Mouse (Mus musculus): ENCODE measurements around the gene Ptgis. TPM values are rescaled to one million over a fixed set of nuclear protein-coding genes. Genes with fewer than 3 reads are reported as not detected.

Gene Ptgis
- polyA plus RNA-seq, 1 experiment from 2014 or later, result 26.6 TPM

DNA sequence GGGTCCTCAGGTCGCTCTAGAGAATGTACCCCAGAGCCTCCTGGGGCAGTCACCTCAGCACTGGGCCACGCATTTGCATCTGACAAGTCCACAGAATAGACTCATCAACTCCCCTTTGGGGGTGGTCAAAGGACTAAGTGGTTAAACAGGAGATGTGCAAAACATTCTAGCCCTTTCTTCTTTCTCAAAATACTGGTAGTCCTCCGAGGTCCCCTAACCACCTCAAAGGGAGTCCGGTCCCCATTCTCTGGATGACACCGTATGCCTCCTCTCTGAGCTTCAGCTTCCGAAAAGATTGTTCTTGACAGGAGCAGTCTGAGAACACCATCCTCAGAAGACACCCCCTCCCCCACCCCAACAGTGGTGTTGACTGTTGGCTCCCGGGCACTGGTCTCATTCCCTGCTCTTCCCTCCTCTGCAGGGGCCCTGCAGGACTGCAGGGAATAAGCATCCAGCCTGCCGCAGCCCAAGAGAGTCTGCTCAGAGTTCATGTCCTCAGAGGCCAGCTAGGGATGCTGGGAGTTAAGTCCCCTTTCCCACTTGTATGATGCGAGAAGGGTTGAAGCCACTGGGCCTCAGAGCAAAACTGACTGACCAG is 84.2 kb downstream of the Ptgis start:
- H3K36me3 ChIP-seq (ENCODE audit: control insufficient read depth, insufficient read depth, low read length), result no peaks in the 10 kb centered on the region
- ATAC-seq (ENCODE audit: insufficient number of reproducible peaks, insufficient read depth, low FRiP score, low read depth), result no peak
- H3K27ac ChIP-seq (ENCODE audit: low read length), result no peak overlapping the region; the same call in 1 of the 2 replicates

DNA sequence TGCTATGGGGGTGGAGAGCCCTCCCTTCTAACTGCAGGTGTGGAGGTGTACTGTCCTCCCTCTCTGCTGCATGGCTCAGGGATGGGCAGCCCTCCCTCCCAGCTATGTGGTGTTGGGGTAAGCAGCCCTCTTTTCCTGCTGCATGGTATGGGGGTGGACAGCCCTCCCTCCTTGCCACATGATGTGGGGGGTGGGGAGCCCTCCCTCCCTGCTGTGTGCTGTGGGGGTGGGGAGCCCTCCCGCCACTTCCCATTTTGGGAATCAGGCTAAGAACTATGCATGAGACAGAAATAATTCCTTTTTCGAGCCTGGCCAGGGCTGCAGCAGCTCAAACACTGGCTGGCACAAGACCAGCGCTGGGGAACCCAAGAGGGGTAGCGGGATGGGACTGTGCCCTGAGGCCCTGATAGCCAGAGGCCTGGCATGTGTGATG is 84.8 kb downstream of the Ptgis start:
- H3K27me3 ChIP-seq (ENCODE audit: control insufficient read depth, insufficient read depth, low read length), result no peaks in the 10 kb centered on the region
- H3K4me3 ChIP-seq (ENCODE audit: low read depth, low read length), result no peak overlapping the region
- no peak overlapping the region for H3K4me2 ChIP-seq (replicated peaks; ENCODE audit: low read depth, low read length)
- peaks cover 6% of the 10 kb centered on the region; the same call in 1 of the 2 replicates for H3K4me1 ChIP-seq (ENCODE audit: control insufficient read depth, insufficient read depth, low read length)
- no peaks in the 10 kb centered on the region for H3K36me3 ChIP-seq (ENCODE audit: control insufficient read depth, insufficient read depth, low read length)
- peak overlapping the region; percentile 39; the same call in 1 of the 2 replicates for H3K27ac ChIP-seq (ENCODE audit: low read length)
- WGBS, result 52% methylated on average over 4 of the region's 4 CpGs
- H3K9me3 ChIP-seq (ENCODE audit: control insufficient read depth, low read depth, low read length), result no peaks in the 10 kb centered on the region
- H3K9ac ChIP-seq (replicated peaks; ENCODE audit: low read depth, low read length), result no peak overlapping the region
- peak; percentile 69 for ATAC-seq (ENCODE audit: insufficient number of reproducible peaks, insufficient read depth, low FRiP score, low read depth)

More for the DNA sequence above, 84.2 kb downstream of the Ptgis start:
- H3K4me3 ChIP-seq (ENCODE audit: low read depth, low read length), result no peak overlapping the region
- WGBS, result 44% methylated on average over 9 of the region's 9 CpGs
- H3K9ac ChIP-seq (replicated peaks; ENCODE audit: low read depth, low read length), result no peak overlapping the region
- no peaks in the 10 kb centered on the region for H3K27me3 ChIP-seq (ENCODE audit: control insufficient read depth, insufficient read depth, low read length)
- peaks cover 6% of the 10 kb centered on the region; the same call in 1 of the 2 replicates for H3K4me1 ChIP-seq (ENCODE audit: control insufficient read depth, insufficient read depth, low read length)
- no peaks in the 10 kb centered on the region for H3K9me3 ChIP-seq (ENCODE audit: control insufficient read depth, low read depth, low read length)
- no peak overlapping the region for H3K4me2 ChIP-seq (replicated peaks; ENCODE audit: low read depth, low read length)

DNA sequence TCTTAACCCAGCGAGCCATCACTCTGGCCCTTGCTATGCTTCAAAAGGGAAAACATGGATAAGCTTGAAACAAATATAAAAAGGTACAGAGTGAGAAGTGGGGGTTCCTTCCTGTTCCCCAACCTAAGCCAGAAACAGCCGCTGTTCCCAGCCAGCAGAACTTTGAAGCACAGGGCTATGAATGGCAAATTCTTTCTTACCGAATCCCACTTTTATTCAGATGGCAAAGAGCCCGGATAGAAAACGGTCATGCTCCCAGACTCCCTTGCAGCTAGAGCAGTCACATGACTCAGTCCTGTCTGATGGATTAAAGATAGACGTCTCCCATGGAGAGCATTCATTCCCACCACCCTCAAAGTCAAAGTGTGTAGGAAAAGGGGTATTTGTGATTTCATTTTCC is 89.5 kb downstream of the Ptgis start:
- no peak overlapping the region for H3K4me3 ChIP-seq (ENCODE audit: low read depth, low read length)
- H3K9me3 ChIP-seq (ENCODE audit: control insufficient read depth, low read depth, low read length), result no peaks in the 10 kb centered on the region
- H3K27ac ChIP-seq (ENCODE audit: low read length), result no peak overlapping the region
- no peak overlapping the region for H3K4me2 ChIP-seq (replicated peaks; ENCODE audit: low read depth, low read length)
- no peaks in the 10 kb centered on the region for H3K27me3 ChIP-seq (ENCODE audit: control insufficient read depth, insufficient read depth, low read length)
- no peaks in the 10 kb centered on the region for H3K36me3 ChIP-seq (ENCODE audit: control insufficient read depth, insufficient read depth, low read length)
- 89% methylated on average over 6 of the region's 6 CpGs for WGBS
- no peak overlapping the region for H3K9ac ChIP-seq (replicated peaks; ENCODE audit: low read depth, low read length)
- no peak for ATAC-seq (ENCODE audit: insufficient number of reproducible peaks, insufficient read depth, low FRiP score, low read depth)
- H3K4me1 ChIP-seq (ENCODE audit: control insufficient read depth, insufficient read depth, low read length), result peaks cover 2% of the 10 kb centered on the region; the same call in 1 of the 2 replicates

DNA sequence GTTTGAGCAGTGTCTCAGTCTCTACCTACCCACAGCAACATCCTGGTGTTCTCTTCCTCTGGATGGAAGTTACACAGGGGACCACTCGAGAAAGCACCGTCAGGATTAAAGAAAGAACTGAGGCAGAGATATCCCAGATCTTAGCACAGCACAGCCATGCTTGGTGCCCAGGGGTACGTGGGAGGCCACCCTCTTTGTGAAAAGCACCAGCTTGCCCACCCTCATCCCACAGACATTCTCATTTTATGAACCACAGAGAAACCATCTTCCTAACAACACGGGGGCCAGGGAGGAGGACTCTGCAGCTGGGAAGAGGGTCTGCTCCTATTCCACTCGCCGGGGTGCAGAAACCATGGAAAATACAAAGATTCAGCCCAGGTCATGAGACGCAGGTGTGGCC is 90.3 kb downstream of the Ptgis start:
- Histone ChIP-seq H3K4me3 (ENCODE audit: low read depth, low read length) (no peak overlapping the region), H3K4me2 (replicated peaks; ENCODE audit: low read depth, low read length) (no peak overlapping the region), H3K9me3 (ENCODE audit: control insufficient read depth, low read depth, low read length) (no peaks in the 10 kb centered on the region), H3K36me3 (ENCODE audit: control insufficient read depth, insufficient read depth, low read length) (no peaks in the 10 kb centered on the region), H3K27ac (ENCODE audit: low read length) (no peak overlapping the region), H3K4me1 (ENCODE audit: control insufficient read depth, insufficient read depth, low read length) (no peaks in the 10 kb centered on the region), H3K27me3 (ENCODE audit: control insufficient read depth, insufficient read depth, low read length) (no peaks in the 10 kb centered on the region), H3K9ac (replicated peaks; ENCODE audit: low read depth, low read length) (no peak overlapping the region)
- WGBS, result 92% methylated on average over 7 of the region's 7 CpGs
- ATAC-seq (ENCODE audit: insufficient number of reproducible peaks, insufficient read depth, low FRiP score, low read depth), result no peak

DNA sequence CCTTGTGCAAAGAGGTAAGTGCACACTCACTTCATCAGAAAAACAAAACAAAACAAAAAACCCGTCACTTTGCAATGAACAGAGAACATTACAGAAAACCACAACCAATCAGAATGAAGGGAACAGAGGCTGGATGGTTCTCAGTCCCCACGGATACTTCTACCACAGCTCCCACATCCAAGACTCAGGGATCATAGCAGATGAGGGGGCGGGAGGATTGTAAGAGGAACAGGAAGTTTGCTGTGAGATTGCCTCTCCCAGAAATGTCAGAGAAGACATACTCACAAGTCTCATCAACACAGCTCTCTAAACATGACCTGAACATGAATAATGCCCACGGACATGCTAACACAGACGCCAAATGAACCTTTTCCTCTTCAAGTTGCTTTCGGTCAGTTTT is 91.4 kb downstream of the Ptgis start:
- Histone ChIP-seq H3K27ac (ENCODE audit: low read length) (no peak overlapping the region), H3K4me3 (ENCODE audit: low read depth, low read length) (no peak overlapping the region), H3K36me3 (ENCODE audit: control insufficient read depth, insufficient read depth, low read length) (no peaks in the 10 kb centered on the region), H3K4me1 (ENCODE audit: control insufficient read depth, insufficient read depth, low read length) (no peaks in the 10 kb centered on the region), H3K9ac (replicated peaks; ENCODE audit: low read depth, low read length) (no peak overlapping the region), H3K4me2 (replicated peaks; ENCODE audit: low read depth, low read length) (no peak overlapping the region), H3K27me3 (ENCODE audit: control insufficient read depth, insufficient read depth, low read length) (no peaks in the 10 kb centered on the region), H3K9me3 (ENCODE audit: control insufficient read depth, low read depth, low read length) (no peaks in the 10 kb centered on the region)
- 87% methylated on average over 6 of the region's 6 CpGs for WGBS
- no peak for ATAC-seq (ENCODE audit: insufficient number of reproducible peaks, insufficient read depth, low FRiP score, low read depth)

DNA sequence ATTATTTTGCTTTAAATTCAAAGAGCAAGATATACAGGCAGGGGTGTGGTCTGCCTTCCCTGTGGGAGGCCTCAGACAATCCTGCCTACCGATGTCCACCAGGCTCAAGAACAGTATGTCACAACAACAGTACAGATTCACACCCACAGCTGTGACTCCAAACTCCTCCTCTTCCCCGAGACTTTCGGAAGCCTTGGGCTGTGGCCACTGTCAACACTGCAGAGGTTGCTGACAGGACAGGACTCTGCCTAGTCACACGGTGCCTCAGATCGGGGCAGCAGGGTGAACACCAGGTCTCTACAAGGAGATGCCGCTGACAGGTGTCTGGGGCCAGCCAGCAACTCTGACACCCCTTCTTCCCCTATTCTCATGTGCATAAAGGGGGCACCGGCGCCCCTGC is 92.7 kb downstream of the Ptgis start:
- Histone ChIP-seq H3K9ac (replicated peaks; ENCODE audit: low read depth, low read length) (no peak overlapping the region), H3K27ac (ENCODE audit: low read length) (no peak overlapping the region), H3K4me2 (replicated peaks; ENCODE audit: low read depth, low read length) (no peak overlapping the region), H3K4me1 (ENCODE audit: control insufficient read depth, insufficient read depth, low read length) (no peaks in the 10 kb centered on the region), H3K9me3 (ENCODE audit: control insufficient read depth, low read depth, low read length) (no peaks in the 10 kb centered on the region), H3K4me3 (ENCODE audit: low read depth, low read length) (no peak overlapping the region), H3K27me3 (ENCODE audit: control insufficient read depth, insufficient read depth, low read length) (no peaks in the 10 kb centered on the region), H3K36me3 (ENCODE audit: control insufficient read depth, insufficient read depth, low read length) (no peaks in the 10 kb centered on the region)
- 76% methylated on average over 8 of the region's 8 CpGs for WGBS
- ATAC-seq (ENCODE audit: insufficient number of reproducible peaks, insufficient read depth, low FRiP score, low read depth), result 0 out of 2 replicates have a peak, but pooled peaks have one; percentile 18

DNA sequence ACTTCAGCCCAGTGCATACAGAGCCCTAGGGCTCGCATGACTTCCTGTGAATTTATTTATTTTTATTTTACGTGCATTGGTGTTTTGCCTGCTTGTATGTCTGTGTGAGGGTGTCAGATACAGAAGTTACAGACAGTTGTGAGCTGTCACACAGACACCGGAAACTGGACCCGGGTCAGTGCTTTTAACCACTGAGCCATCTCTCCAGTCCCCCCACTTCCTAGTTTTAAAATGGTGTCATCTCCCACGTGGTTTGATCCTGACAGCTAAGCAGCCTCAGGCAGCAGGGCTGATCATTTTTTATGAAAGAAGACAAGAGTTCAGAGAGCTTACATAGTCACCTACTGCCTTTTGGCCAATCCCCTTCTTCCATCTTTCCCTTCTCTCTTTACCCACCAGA is 94.5 kb downstream of the Ptgis start:
- H3K9me3 ChIP-seq (ENCODE audit: control insufficient read depth, low read depth, low read length), result no peaks in the 10 kb centered on the region
- H3K27ac ChIP-seq (ENCODE audit: low read length), result no peak overlapping the region
- H3K4me1 ChIP-seq (ENCODE audit: control insufficient read depth, insufficient read depth, low read length), result no peaks in the 10 kb centered on the region
- no peak for ATAC-seq (ENCODE audit: insufficient number of reproducible peaks, insufficient read depth, low FRiP score, low read depth)
- H3K36me3 ChIP-seq (ENCODE audit: control insufficient read depth, insufficient read depth, low read length), result no peaks in the 10 kb centered on the region
- H3K4me2 ChIP-seq (replicated peaks; ENCODE audit: low read depth, low read length), result no peak overlapping the region
- 63% methylated on average over 5 of the region's 5 CpGs for WGBS
- H3K27me3 ChIP-seq (ENCODE audit: control insufficient read depth, insufficient read depth, low read length), result no peaks in the 10 kb centered on the region
- H3K9ac ChIP-seq (replicated peaks; ENCODE audit: low read depth, low read length), result no peak overlapping the region
- H3K4me3 ChIP-seq (ENCODE audit: low read depth, low read length), result no peak overlapping the region

DNA sequence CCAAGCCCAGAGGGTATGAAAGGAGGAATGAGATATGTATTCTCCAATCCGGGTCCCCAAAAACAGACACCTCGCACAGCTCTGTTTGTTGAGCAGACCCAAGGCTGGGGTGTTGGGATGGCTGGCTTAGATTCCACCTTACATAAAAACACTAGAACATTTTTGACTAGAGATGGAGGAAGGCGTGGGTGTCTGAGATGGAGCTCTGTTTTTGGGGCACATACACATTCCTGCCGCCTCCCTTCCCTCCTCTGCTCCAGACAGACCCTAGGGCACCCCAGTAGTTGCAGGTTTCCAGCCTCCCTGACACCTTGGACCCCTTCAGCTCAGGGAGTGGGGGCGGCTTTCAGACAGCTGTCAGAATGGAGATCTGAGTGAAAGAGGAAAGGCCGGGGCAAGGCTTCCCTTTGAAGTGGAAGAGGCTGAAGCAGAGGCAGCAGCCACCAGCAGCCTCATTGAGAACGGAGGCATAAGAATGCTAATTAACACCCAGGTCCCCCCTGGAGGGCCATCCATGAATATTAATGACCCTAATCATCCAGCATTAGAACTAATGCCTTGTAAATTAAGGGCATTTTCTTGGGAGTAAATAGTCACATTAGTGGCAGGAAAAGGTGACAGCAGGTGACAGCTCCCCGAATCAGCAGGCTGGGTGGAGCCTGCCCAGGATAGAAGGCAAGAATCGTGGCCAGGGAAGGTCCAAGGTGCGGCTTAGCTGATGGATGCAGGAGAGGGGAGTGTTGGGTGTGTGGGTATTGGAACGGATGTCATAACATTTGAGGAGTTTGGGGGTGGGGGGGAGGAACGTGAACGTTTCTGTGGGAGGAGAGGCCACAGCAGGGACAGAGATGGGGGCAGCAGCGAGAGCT is 95.7 kb downstream of the Ptgis start:
- no peak overlapping the region for H3K27ac ChIP-seq (ENCODE audit: low read length)
- H3K4me1 ChIP-seq (ENCODE audit: control insufficient read depth, insufficient read depth, low read length), result no peaks in the 10 kb centered on the region
- 13% methylated on average over 14 of the region's 14 CpGs for WGBS
- H3K4me2 ChIP-seq (replicated peaks; ENCODE audit: low read depth, low read length), result no peak overlapping the region
- no peak overlapping the region for H3K4me3 ChIP-seq (ENCODE audit: low read depth, low read length)
- H3K27me3 ChIP-seq (ENCODE audit: control insufficient read depth, insufficient read depth, low read length), result no peaks in the 10 kb centered on the region
- H3K9ac ChIP-seq (replicated peaks; ENCODE audit: low read depth, low read length), result no peak overlapping the region
- H3K9me3 ChIP-seq (ENCODE audit: control insufficient read depth, low read depth, low read length), result no peaks in the 10 kb centered on the region
- no peaks in the 10 kb centered on the region for H3K36me3 ChIP-seq (ENCODE audit: control insufficient read depth, insufficient read depth, low read length)
- ATAC-seq (ENCODE audit: insufficient number of reproducible peaks, insufficient read depth, low FRiP score, low read depth), result no peak
